Mouse (Mus musculus): ENCODE measurements around the gene Sox30.

- TF ChIP-seq CTCF (IDR thresholded peaks at IDR 0.05; ENCODE audit: extremely low read depth, insufficient read depth, insufficient read length, insufficient replicate concordance) = no peak
- TF ChIP-seq POLR2A (IDR thresholded peaks at IDR 0.05; ENCODE audit: low read depth, low read length) = no peak
Measured at GRCm38 (mm10) chr11:46032956-46033355, 52.8 kb downstream of the Sox30 start.

Measured in spleen, adult 2 months (tissue).